Mouse (Mus musculus): ENCODE results near the gene Osm.

- TF ChIP-seq ZC3H11A (IDR thresholded peaks at IDR 0.05; ENCODE audit: borderline replicate concordance, low read depth, low read length): no peak
- TF ChIP-seq CHD2 (IDR thresholded peaks at IDR 0.05; ENCODE audit: low read depth, low read length): no peak
- no peak for TF ChIP-seq HCFC1 (IDR thresholded peaks at IDR 0.05; ENCODE audit: borderline replicate concordance, insufficient read depth, low read length)
These were observed 25.7 kb downstream of the Osm start for GRCm38 (mm10) chr11:4261969-4262368.
